ENCODE assay signal across 9 mouse cellular contexts in the genomic region with DNA sequence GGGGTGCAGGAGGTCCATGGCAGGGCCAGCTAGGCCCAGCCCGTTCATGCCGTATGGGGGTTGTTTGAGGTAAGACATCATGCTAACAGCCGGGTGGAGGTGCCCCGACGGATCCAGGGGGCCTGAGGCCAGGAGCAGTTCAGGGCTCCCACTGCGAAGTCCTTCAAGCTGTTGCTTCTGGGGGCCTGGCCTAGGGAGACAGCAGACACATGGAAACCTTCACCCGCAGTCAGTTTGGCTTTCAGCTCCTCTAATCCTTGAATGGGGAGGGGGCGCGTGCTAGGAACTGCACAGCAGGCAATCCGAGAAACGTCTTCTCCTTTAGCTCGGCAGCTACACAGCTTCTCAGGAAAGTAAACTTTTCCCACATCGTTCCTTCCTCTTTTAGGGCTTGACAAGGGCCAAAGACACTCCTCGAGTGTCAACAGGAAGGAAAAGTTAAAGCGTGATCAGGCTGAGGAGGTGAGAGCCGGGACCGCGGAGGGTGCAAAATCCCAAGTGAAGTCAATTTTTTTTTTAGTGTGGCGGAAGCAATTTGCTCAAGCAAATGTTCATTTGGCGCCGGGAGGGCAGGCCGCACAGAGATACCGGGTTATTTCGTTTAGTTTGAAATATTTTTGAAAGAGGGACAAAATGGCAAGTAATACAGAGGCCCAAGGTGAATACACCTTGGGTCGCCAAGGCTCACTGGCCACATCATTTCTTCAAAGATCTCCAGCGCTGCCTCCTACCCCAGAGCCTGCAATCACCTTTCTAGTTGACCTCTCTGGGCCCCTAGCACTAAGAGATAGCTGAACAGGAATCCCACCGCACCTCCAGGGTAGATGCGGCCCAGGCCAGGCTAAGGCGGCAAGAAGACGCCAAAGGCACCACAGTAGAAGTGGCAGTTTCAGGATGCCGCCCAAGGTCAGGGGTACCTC. TPM values are rescaled to one million over a fixed set of nuclear protein-coding genes. Genes with fewer than 3 reads are reported as not detected.
DNase-seq lines count a peak whose midpoint lies in the region; ATAC-seq lines count a peak whose summit lies in the region.
"Had no signal": no experiment of that assay in that cellular context is flagged by ENCODE, and none has a peak within 500 bp of the region (broad histone marks: within the 10 kb centered on the region; RNA-seq: fewer than 3 reads in every experiment).

No protein-coding gene starts in this region.

- no peak overlapping the region for H3K4me3 ChIP-seq in intestine, embryonic 14.5 days (ENCODE audit: low read depth, low read length)
- no peak overlapping the region for H3K4me3 ChIP-seq in intestine, embryonic 16.5 days (ENCODE audit: low read length)
- no peak overlapping the region for H3K4me3 ChIP-seq in limb, embryonic 11.5 days (ENCODE audit: low read depth, low read length)
- H3K4me3 ChIP-seq in intestine, embryonic 15.5 days (replicated peaks) = no peak overlapping the region

- H3K27me3 ChIP-seq in intestine, embryonic 14.5 days (replicated peaks; ENCODE audit: control insufficient read depth, insufficient read depth, low read length) = peaks cover 98% of the 10 kb centered on the region
- peaks cover 83% of the 10 kb centered on the region for H3K27me3 ChIP-seq in intestine, embryonic 16.5 days (replicated peaks; ENCODE audit: control insufficient read depth, insufficient read depth, low read length)
- H3K27me3 ChIP-seq in limb, embryonic 11.5 days (ENCODE audit: control insufficient read depth, insufficient read depth, low read length) = peaks cover 79% of the 10 kb centered on the region
- H3K27me3 ChIP-seq in intestine, embryonic 15.5 days (replicated peaks) = peaks cover 88% of the 10 kb centered on the region

- DNase-seq in intestine, embryonic 14.5 days (ENCODE audit: low spot score) = peak; percentile 75
- DNase-seq in B cell, adult 2 months = peak; percentile 35 to 51
- DNase-seq in embryo, embryonic 10.5 days (ENCODE audit: low spot score) = peak; percentile 59
- peak; percentile 66 for DNase-seq in limb, embryonic 11.5 days (ENCODE audit: low spot score)
- DNase-seq in adrenal gland, postnatal 4 days (ENCODE audit: low spot score in 2 of 2) = no peak
- DNase-seq: lung, postnatal 14 days had no signal

- H3K4me2 ChIP-seq in intestine, embryonic 14.5 days (ENCODE audit: low read length) = no peak overlapping the region
- no peak overlapping the region for H3K4me2 ChIP-seq in intestine, embryonic 16.5 days (ENCODE audit: low read depth, low read length)
- H3K4me2 ChIP-seq in limb, embryonic 11.5 days (ENCODE audit: low read depth, severe bottlenecking) = no peak overlapping the region
- H3K4me2 ChIP-seq in intestine, embryonic 15.5 days (replicated peaks) = no peak overlapping the region

- no peak for ATAC-seq in intestine, embryonic 14.5 days (replicated peaks; ENCODE audit: low FRiP score, low TSS enrichment, low read depth)
- ATAC-seq in intestine, embryonic 16.5 days = no peak
- ATAC-seq in limb, embryonic 11.5 days (ENCODE audit: insufficient number of reproducible peaks, low FRiP score, low TSS enrichment, low read depth) = no peak
- no peak for ATAC-seq in intestine, embryonic 15.5 days
- no peak for ATAC-seq in megakaryocyte, adult 5-6 weeks (ENCODE audit: poor library complexity, severe bottlenecking)

- H3K4me1 ChIP-seq in intestine, embryonic 14.5 days (replicated peaks; ENCODE audit: control insufficient read depth, insufficient read depth, low read length) = peaks cover 13% of the 10 kb centered on the region
- peaks cover 23% of the 10 kb centered on the region for H3K4me1 ChIP-seq in intestine, embryonic 16.5 days (ENCODE audit: control insufficient read depth, insufficient read depth, low read length)
- peaks cover 9% of the 10 kb centered on the region for H3K4me1 ChIP-seq in limb, embryonic 11.5 days (ENCODE audit: control insufficient read depth, insufficient read depth, low read length)
- H3K4me1 ChIP-seq in intestine, embryonic 15.5 days (replicated peaks) = peaks cover 35% of the 10 kb centered on the region

- no peak overlapping the region for H3K27ac ChIP-seq in intestine, embryonic 14.5 days (ENCODE audit: low read depth)
- H3K27ac ChIP-seq in intestine, embryonic 16.5 days (ENCODE audit: low read length) = no peak overlapping the region
- no peak overlapping the region for H3K27ac ChIP-seq in limb, embryonic 11.5 days (replicated peaks; ENCODE audit: low read depth, low read length)
- H3K27ac ChIP-seq in intestine, embryonic 15.5 days = no peak overlapping the region

- no peaks in the 10 kb centered on the region for H3K9me3 ChIP-seq in intestine, embryonic 14.5 days (ENCODE audit: control insufficient read depth, low read length)
- H3K9me3 ChIP-seq in intestine, embryonic 16.5 days (ENCODE audit: control insufficient read depth, low read length) = no peaks in the 10 kb centered on the region; the same call in 1 of the 2 replicates
- no peaks in the 10 kb centered on the region for H3K9me3 ChIP-seq in limb, embryonic 11.5 days (ENCODE audit: control insufficient read depth, low read length)
- no peaks in the 10 kb centered on the region for H3K9me3 ChIP-seq in intestine, embryonic 15.5 days

- no peak overlapping the region for H3K9ac ChIP-seq in intestine, embryonic 14.5 days (ENCODE audit: low read length)
- no peak overlapping the region for H3K9ac ChIP-seq in intestine, embryonic 16.5 days (ENCODE audit: low read depth, low read length)
- no peak overlapping the region for H3K9ac ChIP-seq in limb, embryonic 11.5 days (ENCODE audit: low read length)
- no peak overlapping the region for H3K9ac ChIP-seq in intestine, embryonic 15.5 days

- 4% methylated on average over 31 of the region's 31 CpGs for WGBS in intestine, embryonic 14.5 days
- WGBS in intestine, embryonic 16.5 days = 13% methylated on average over 31 of the region's 31 CpGs
- WGBS in limb, embryonic 11.5 days = under 1% methylated on average over 31 of the region's 31 CpGs
- WGBS in intestine, embryonic 15.5 days = 10% methylated on average over 31 of the region's 31 CpGs

- H3K36me3 ChIP-seq in intestine, embryonic 14.5 days (ENCODE audit: control insufficient read depth, insufficient read depth, low read length) = no peaks in the 10 kb centered on the region
- no peaks in the 10 kb centered on the region for H3K36me3 ChIP-seq in intestine, embryonic 16.5 days (ENCODE audit: control insufficient read depth, insufficient read depth, low read length)
- H3K36me3 ChIP-seq in limb, embryonic 11.5 days (ENCODE audit: control insufficient read depth, insufficient read depth, low read length) = no peaks in the 10 kb centered on the region
- no peaks in the 10 kb centered on the region for H3K36me3 ChIP-seq in intestine, embryonic 15.5 days

RNA-seq across cellular contexts. Expression of gene Otx1, which starts 3.0 kb away (rescaled TPM):
- not detected in 2 replicates for polyA plus RNA-seq in intestine, embryonic 14.5 days (2014; fragmentation: Nextera tagmentation; extraction: Ambion mirVana)
- not detected in 2 replicates for polyA plus RNA-seq in intestine, embryonic 16.5 days (2015; fragmentation: Nextera tagmentation; extraction: Ambion mirVana)
- polyA plus RNA-seq in limb, embryonic 11.5 days (2014; fragmentation: Nextera tagmentation; extraction: Ambion mirVana) = 0.24 and 0.39 TPM in 2 replicates
- not detected in 2 replicates for polyA plus RNA-seq in intestine, embryonic 15.5 days (2015; fragmentation: Nextera tagmentation; extraction: Ambion mirVana)
- not detected in 2 replicates for total RNA-seq in megakaryocyte, adult 5-6 weeks (2015)
- total RNA-seq in megakaryocyte, adult 5-6 weeks (2017) = not detected in 2 replicates
- not detected for total RNA-seq in adrenal gland, postnatal 4 days (2021)

Comparison
In these comparisons a context has a peak if more than half of its experiments do, and no peak if none do; other contexts are left out.
1. DNase-seq: peak in intestine, embryonic 14.5 days (single experiment), B cell, adult 2 months (2 of 2), embryo, embryonic 10.5 days (single experiment) and limb, embryonic 11.5 days (single experiment); none in adrenal gland, postnatal 4 days (0 of 2).